Mouse (Mus musculus): ENCODE results near the gene Bcl2l12.

Bcl2l12 gene

GRCm38 (mm10) chr7:44986879-44987718 lies 11.4 kb downstream of the Bcl2l12 start:
- no peak for DNase-seq (ENCODE audit: low spot score)

- peak; percentile 98 for DNase-seq (ENCODE audit: low spot score)
Observed at GRCm38 (mm10) chr7:44986192-44986878, 12.2 kb downstream of the Bcl2l12 start, which contains the start of gene Prmt1. Gene Prmt1 (minus strand): TSS chr7:44986568.

GRCm38 (mm10) chr7:44985595-44986191 lies 12.8 kb downstream of the Bcl2l12 start:
- peak; percentile 69 for DNase-seq (ENCODE audit: low spot score)

GRCm38 (mm10) chr7:44984833-44985164 lies 13.7 kb downstream of the Bcl2l12 start:
- no peak for DNase-seq (ENCODE audit: low spot score)

- DNase-seq (ENCODE audit: low spot score), result no peak
Observed at GRCm38 (mm10) chr7:44983944-44984832, 14.3 kb downstream of the Bcl2l12 start.

GRCm38 (mm10) chr7:44983085-44983484 lies 15.4 kb downstream of the Bcl2l12 start:
- DNase-seq (ENCODE audit: low spot score), result peak; percentile 87

- no peak for DNase-seq (ENCODE audit: low spot score)
Observed at GRCm38 (mm10) chr7:44981539-44981938, 17.0 kb downstream of the Bcl2l12 start.

GRCm38 (mm10) chr7:44978300-44978699 lies 20.2 kb downstream of the Bcl2l12 start:
- no peak for DNase-seq (ENCODE audit: low spot score)

GRCm38 (mm10) chr7:44975117-44975419 lies 23.4 kb downstream of the Bcl2l12 start:
- DNase-seq (ENCODE audit: low spot score), result no peak

- DNase-seq (ENCODE audit: low spot score), result peak; percentile 91
Observed at GRCm38 (mm10) chr7:44974383-44975116, 24.0 kb downstream of the Bcl2l12 start, which contains the start of gene Cpt1c. Gene Cpt1c (minus strand): TSS chr7:44974851.

GRCm38 (mm10) chr7:44973415-44974130 lies 24.9 kb downstream of the Bcl2l12 start:
- no peak for DNase-seq (ENCODE audit: low spot score)

GRCm38 (mm10) chr7:44971142-44971541 lies 27.4 kb downstream of the Bcl2l12 start:
- no peak for DNase-seq (ENCODE audit: low spot score)

GRCm38 (mm10) chr7:44970231-44970691 lies 28.3 kb downstream of the Bcl2l12 start:
- DNase-seq (ENCODE audit: low spot score), result peak; percentile 89

GRCm38 (mm10) chr7:44966638-44967037 lies 31.9 kb downstream of the Bcl2l12 start:
- DNase-seq (ENCODE audit: low spot score), result peak; percentile 4

- no peak for DNase-seq (ENCODE audit: low spot score)
Observed at GRCm38 (mm10) chr7:44965975-44966374, 32.5 kb downstream of the Bcl2l12 start.

- DNase-seq (ENCODE audit: low spot score), result no peak
Observed at GRCm38 (mm10) chr7:44964990-44965389, 33.5 kb downstream of the Bcl2l12 start.

GRCm38 (mm10) chr7:44962831-44963230 lies 35.7 kb downstream of the Bcl2l12 start:
- no peak for DNase-seq (ENCODE audit: low spot score)

GRCm38 (mm10) chr7:44962337-44962736 lies 36.2 kb downstream of the Bcl2l12 start:
- no peak for DNase-seq (ENCODE audit: low spot score)

- no peak for DNase-seq (ENCODE audit: low spot score)
Observed at GRCm38 (mm10) chr7:44960512-44960910, 38.0 kb downstream of the Bcl2l12 start.

GRCm38 (mm10) chr7:44959874-44960511 lies 38.5 kb downstream of the Bcl2l12 start:
- no peak for DNase-seq (ENCODE audit: low spot score)
